Mouse (Mus musculus) embryonic facial prominence, embryonic 13.5 days (tissue): ENCODE data around the gene Acot13. TPM values are rescaled to one million over a fixed set of nuclear protein-coding genes. Genes with fewer than 3 reads are reported as not detected.

Source experiments
- ATAC-seq: fragments of 200-750 bp; cut with Nextera tagmentation; 2 replicates; pipeline ENCODE4 v1.8.0; 2017; ENCODE audit warnings: low read depth; ENCODE audit not compliant: insufficient number of reproducible peaks, insufficient read depth, low FRiP score, low TSS enrichment
- H3K27ac ChIP-seq: fragments of 300-500 bp; sonication (generic); 2 replicates; pipeline ENCODE4 v1.5.1; 2015; ENCODE audit warnings: moderate library complexity, mild to moderate bottlenecking, inconsistent platforms
- H3K27me3 ChIP-seq: fragments of 300-500 bp; sonication (generic); 2 replicates; pipeline ENCODE4 v1.6.1; 2015; ENCODE audit warnings: mild to moderate bottlenecking, inconsistent platforms
- H3K36me3 ChIP-seq: fragments of 300-500 bp; sonication (generic); 2 replicates; pipeline ENCODE4 v1.6.1; 2015; ENCODE audit warnings: mild to moderate bottlenecking, inconsistent platforms
- H3K4me1 ChIP-seq: fragments of 300-500 bp; sonication (generic); 2 replicates; pipeline ENCODE4 v1.6.1; 2015; ENCODE audit warnings: inconsistent platforms
- H3K4me2 ChIP-seq: fragments of 300-500 bp; sonication (generic); 2 replicates; pipeline ENCODE4 v1.6.1; 2015; ENCODE audit warnings: moderate library complexity, mild to moderate bottlenecking, inconsistent platforms
- H3K4me3 ChIP-seq: fragments of 300-500 bp; sonication (generic); 2 replicates; pipeline ENCODE4 v1.5.1; 2015; ENCODE audit warnings: mild to moderate bottlenecking, inconsistent platforms
- H3K9ac ChIP-seq: fragments of 300-500 bp; sonication (generic); 2 replicates; pipeline ENCODE4 v1.6.1; 2015; ENCODE audit warnings: mild to moderate bottlenecking, inconsistent platforms
- H3K9me3 ChIP-seq: fragments of 300-500 bp; sonication (generic); 2 replicates; pipeline ENCODE4 v1.6.1; 2016; ENCODE audit warnings: inconsistent platforms
- WGBS: fragments of 180-500 bp; shearing (Covaris S2); methylation state at CpG from one replicate; pipeline ENCODE4 v1.1.7; 2015; ENCODE audit warnings: mixed read lengths; 5-methylcytosine and 5-hydroxymethylcytosine counted together
- polyA plus RNA-seq: library from polyadenylated mRNA; unstranded; fragments of >200 nt; fragmentation: Nextera tagmentation; extraction: Ambion mirVana; gene quantifications from 2 replicates; pipeline ENCODE4 v1.2.1, GENCODE M21; 2015

The Acot13 gene
- polyA plus RNA-seq, 1 experiment from 2014 or later = 73.8 TPM

- H3K9me3 ChIP-seq = no peaks in the 10 kb centered on the region
Observed at GRCm38 (mm10) chr13:24825587-24825986, 5.8 kb downstream of the Acot13 start.

GRCm38 (mm10) chr13:24824647-24825046 is 6.7 kb downstream of the Acot13 start:
- no peaks in the 10 kb centered on the region for H3K9me3 ChIP-seq
- no peak overlapping the region for H3K9ac ChIP-seq
- WGBS = 85% methylated on average over 4 of the region's 4 CpGs
- H3K4me3 ChIP-seq = no peak overlapping the region
- H3K27ac ChIP-seq = no peak overlapping the region
- no peak for ATAC-seq
- H3K4me2 ChIP-seq = no peak overlapping the region
- peaks cover 4% of the 10 kb centered on the region; the same call in 1 of the 2 replicates for H3K4me1 ChIP-seq
- H3K36me3 ChIP-seq = no peaks in the 10 kb centered on the region
- H3K27me3 ChIP-seq = no peaks in the 10 kb centered on the region

More at GRCm38 (mm10) chr13:24825587-24825986, 5.8 kb downstream of the Acot13 start:
- no peak overlapping the region for H3K9ac ChIP-seq
- ATAC-seq = no peak
- H3K4me2 ChIP-seq = no peak overlapping the region
- no peak overlapping the region for H3K4me3 ChIP-seq
- WGBS = 92% methylated on average over 4 of the region's 4 CpGs
- H3K36me3 ChIP-seq = no peaks in the 10 kb centered on the region
- peaks cover 5% of the 10 kb centered on the region; the same call in 1 of the 2 replicates for H3K4me1 ChIP-seq
- no peak overlapping the region for H3K27ac ChIP-seq
- no peaks in the 10 kb centered on the region for H3K27me3 ChIP-seq

- Histone ChIP-seq H3K4me2 (no peak overlapping the region), H3K27ac (no peak overlapping the region), H3K4me3 (no peak overlapping the region), H3K36me3 (peaks cover 8% of the 10 kb centered on the region), H3K9ac (no peak overlapping the region), H3K27me3 (no peaks in the 10 kb centered on the region), H3K4me1 (peaks cover 4% of the 10 kb centered on the region; the same call in 1 of the 2 replicates), H3K9me3 (no peaks in the 10 kb centered on the region)
- ATAC-seq = no peak
- 87% methylated on average over 16 of the region's 16 CpGs for WGBS
Observed at GRCm38 (mm10) chr13:24822663-24823343, 8.5 kb downstream of the Acot13 start.

- Histone ChIP-seq H3K36me3 (peaks cover 11% of the 10 kb centered on the region), H3K4me3 (no peak overlapping the region), H3K27me3 (no peaks in the 10 kb centered on the region), H3K9ac (no peak overlapping the region), H3K27ac (no peak overlapping the region), H3K9me3 (no peaks in the 10 kb centered on the region), H3K4me2 (no peak overlapping the region), H3K4me1 (no peaks in the 10 kb centered on the region)
- WGBS = 90% methylated on average over 1 of the region's 1 CpGs
- ATAC-seq = no peak
Observed at GRCm38 (mm10) chr13:24819931-24820330, 11.4 kb downstream of the Acot13 start.

- Histone ChIP-seq H3K4me2 (no peak overlapping the region), H3K9me3 (no peaks in the 10 kb centered on the region), H3K9ac (no peak overlapping the region), H3K36me3 (peaks cover 40% of the 10 kb centered on the region), H3K27me3 (no peaks in the 10 kb centered on the region), H3K27ac (no peak overlapping the region), H3K4me3 (no peak overlapping the region), H3K4me1 (no peaks in the 10 kb centered on the region)
- WGBS = 63% methylated on average over 4 of the region's 4 CpGs
- peak; percentile 79 for ATAC-seq
Observed at GRCm38 (mm10) chr13:24816125-24817092, 14.9 kb downstream of the Acot13 start.

GRCm38 (mm10) chr13:24814616-24815015 is 16.7 kb downstream of the Acot13 start:
- Histone ChIP-seq H3K9ac (no peak overlapping the region), H3K36me3 (peaks cover 58% of the 10 kb centered on the region), H3K4me3 (no peak overlapping the region), H3K27me3 (no peaks in the 10 kb centered on the region), H3K4me2 (no peak overlapping the region), H3K27ac (no peak overlapping the region), H3K9me3 (no peaks in the 10 kb centered on the region), H3K4me1 (no peaks in the 10 kb centered on the region)
- ATAC-seq = no peak
- 73% methylated on average over 1 of the region's 1 CpGs for WGBS

GRCm38 (mm10) chr13:24812521-24812920 is 18.8 kb downstream of the Acot13 start:
- no peaks in the 10 kb centered on the region for H3K27me3 ChIP-seq
- no peak overlapping the region for H3K4me2 ChIP-seq
- no peaks in the 10 kb centered on the region for H3K4me1 ChIP-seq
- 96% methylated on average over 2 of the region's 2 CpGs for WGBS
- no peaks in the 10 kb centered on the region for H3K9me3 ChIP-seq
- ATAC-seq = no peak
- peaks cover 68% of the 10 kb centered on the region for H3K36me3 ChIP-seq
- no peak overlapping the region for H3K27ac ChIP-seq
- H3K4me3 ChIP-seq = no peak overlapping the region
- no peak overlapping the region for H3K9ac ChIP-seq

- Histone ChIP-seq H3K4me2 (no peak overlapping the region), H3K27me3 (no peaks in the 10 kb centered on the region), H3K36me3 (peaks cover 52% of the 10 kb centered on the region), H3K4me3 (no peak overlapping the region), H3K4me1 (peaks cover 14% of the 10 kb centered on the region), H3K9ac (no peak overlapping the region), H3K9me3 (no peaks in the 10 kb centered on the region), H3K27ac (no peak overlapping the region)
- no peak for ATAC-seq
Observed at GRCm38 (mm10) chr13:24806079-24806478, 25.3 kb downstream of the Acot13 start.

GRCm38 (mm10) chr13:24803196-24803595 is 28.1 kb downstream of the Acot13 start:
- Histone ChIP-seq H3K27me3 (no peaks in the 10 kb centered on the region), H3K4me3 (peak overlapping the region; percentile 99), H3K4me1 (peaks cover 17% of the 10 kb centered on the region), H3K36me3 (peaks cover 26% of the 10 kb centered on the region), H3K9me3 (no peaks in the 10 kb centered on the region), H3K27ac (no peak overlapping the region), H3K9ac (peak overlapping the region; percentile 99; the same call in 1 of the 2 replicates), H3K4me2 (peak overlapping the region; percentile 85)
- WGBS = 26% methylated on average over 2 of the region's 2 CpGs
- ATAC-seq = no peak

GRCm38 (mm10) chr13:24802131-24802691 is 29.1 kb downstream of the Acot13 start:
- H3K4me1 ChIP-seq = peaks cover 17% of the 10 kb centered on the region
- peak overlapping the region; percentile 85 for H3K4me2 ChIP-seq
- WGBS = under 1% methylated on average over 26 of the region's 26 CpGs
- peak overlapping the region; percentile 99 for H3K4me3 ChIP-seq
- H3K27me3 ChIP-seq = no peaks in the 10 kb centered on the region
- no peak for ATAC-seq
- H3K9ac ChIP-seq = peak overlapping the region; percentile 99
- H3K36me3 ChIP-seq = peaks cover 16% of the 10 kb centered on the region
- H3K27ac ChIP-seq = peak overlapping the region; percentile 100; the same call in 1 of the 2 replicates
- H3K9me3 ChIP-seq = no peaks in the 10 kb centered on the region

GRCm38 (mm10) chr13:24801308-24801921 is 29.9 kb downstream of the Acot13 start, which contains the start of gene BC005537:
Gene BC005537, plus strand, starts transcription at chr13:24801657.
- Histone ChIP-seq H3K4me2 (peak within 1 kb of the TSS; percentile 85), H3K36me3 (peaks cover 13% of the 10 kb centered on the region), H3K9ac (peak within 1 kb of the TSS; percentile 99), H3K4me1 (peaks cover 17% of the 10 kb centered on the region), H3K9me3 (no peaks in the 10 kb centered on the region), H3K27ac (peak within 1 kb of the TSS; percentile 100), H3K27me3 (no peaks in the 10 kb centered on the region), H3K4me3 (peak within 1 kb of the TSS; percentile 99)
- ATAC-seq = peak; percentile 33
- WGBS = under 1% methylated on average over 69 of the region's 74 CpGs
